Mouse (Mus musculus): ENCODE results near the gene Mboat2.
A peak's percentile ranks its signal among the peaks of the same experiment; 100 is the strongest.

Mboat2 gene

GRCm38 (mm10) chr12:24830766-24831152, at the start of gene Mboat2:
Gene Mboat2, plus strand, starts transcription at chr12:24830879.
- no peak for DNase-seq (ENCODE audit: low read depth)

GRCm38 (mm10) chr12:24783735-24784134, 46.9 kb upstream of the Mboat2 start:
- no peak for DNase-seq (ENCODE audit: low read depth)

- DNase-seq (ENCODE audit: low read depth): no peak
These were observed 44.8 kb upstream of the Mboat2 start for GRCm38 (mm10) chr12:24785882-24786281.

- no peak for DNase-seq (ENCODE audit: low read depth)
These were observed 44.4 kb upstream of the Mboat2 start for GRCm38 (mm10) chr12:24786316-24786715.

- no peak for DNase-seq (ENCODE audit: low read depth)
These were observed 41.0 kb upstream of the Mboat2 start for GRCm38 (mm10) chr12:24789659-24790058.

GRCm38 (mm10) chr12:24811230-24811629, 19.4 kb upstream of the Mboat2 start:
- DNase-seq (ENCODE audit: low read depth): no peak

- no peak for DNase-seq (ENCODE audit: low read depth)
These were observed 18.8 kb upstream of the Mboat2 start for GRCm38 (mm10) chr12:24811906-24812305.

GRCm38 (mm10) chr12:24822831-24823230, 7.8 kb upstream of the Mboat2 start:
- DNase-seq (ENCODE audit: low read depth): no peak

- DNase-seq (ENCODE audit: low read depth): peak; percentile 61
These were observed 6.9 kb upstream of the Mboat2 start for GRCm38 (mm10) chr12:24823636-24824354.

- no peak for DNase-seq (ENCODE audit: low read depth)
These were observed 593 bp upstream of the Mboat2 start for GRCm38 (mm10) chr12:24830086-24830485.

- DNase-seq (ENCODE audit: low read depth): no peak
These were observed 679 bp downstream of the Mboat2 start for GRCm38 (mm10) chr12:24831153-24831963.

- DNase-seq (ENCODE audit: low read depth): no peak
These were observed 1.3 kb downstream of the Mboat2 start for GRCm38 (mm10) chr12:24831964-24832427.

- no peak for DNase-seq (ENCODE audit: low read depth)
These were observed 1.8 kb downstream of the Mboat2 start for GRCm38 (mm10) chr12:24832438-24832837.

GRCm38 (mm10) chr12:24837947-24838346, 7.3 kb downstream of the Mboat2 start:
- DNase-seq (ENCODE audit: low read depth): no peak

- peak; percentile 10 for DNase-seq (ENCODE audit: low read depth)
These were observed 10.6 kb downstream of the Mboat2 start for GRCm38 (mm10) chr12:24841115-24841879.

GRCm38 (mm10) chr12:24842299-24842910, 11.7 kb downstream of the Mboat2 start:
- DNase-seq (ENCODE audit: low read depth): no peak

GRCm38 (mm10) chr12:24843395-24844072, 12.9 kb downstream of the Mboat2 start:
- DNase-seq (ENCODE audit: low read depth): no peak

GRCm38 (mm10) chr12:24845344-24845743, 14.7 kb downstream of the Mboat2 start:
- DNase-seq (ENCODE audit: low read depth): no peak

GRCm38 (mm10) chr12:24848107-24848506, 17.4 kb downstream of the Mboat2 start:
- DNase-seq (ENCODE audit: low read depth): no peak

GRCm38 (mm10) chr12:24857354-24857753, 26.7 kb downstream of the Mboat2 start:
- DNase-seq (ENCODE audit: low read depth): no peak

- DNase-seq (ENCODE audit: low read depth): no peak
These were observed 28.7 kb downstream of the Mboat2 start for GRCm38 (mm10) chr12:24859357-24859756.

All from NIH3T3 (cell line).